Comparison of ENCODE assay signal across 22 mouse cellular contexts in genomic region chr16:22335781-22336180, GRCm38 (mm10).
A peak's percentile ranks its signal among the peaks of the same experiment; 100 is the strongest.
DNase-seq lines count a peak whose midpoint lies in the region; TF ChIP-seq lines count a peak whose summit lies in the region.
"Had no signal": no experiment of that assay in that cellular context is flagged by ENCODE, and none has a peak within 500 bp of the region (broad histone marks: within the 10 kb centered on the region; RNA-seq: fewer than 3 reads in every experiment).

No protein-coding gene starts in this region.

- no peak for TF ChIP-seq POLR2A in kidney, adult 2 months (IDR thresholded peaks at IDR 0.05; ENCODE audit: low read depth, low read length)
- no peak for TF ChIP-seq POLR2A in liver, adult 2 months (IDR thresholded peaks at IDR 0.05; ENCODE audit: extremely low read depth, insufficient read depth, low read length)

- H3K27me3 ChIP-seq in kidney, adult 2 months (replicated peaks; ENCODE audit: control insufficient read depth, insufficient read depth, low read length): no peaks in the 10 kb centered on the region
- H3K27me3 ChIP-seq in liver, adult 2 months (ENCODE audit: control insufficient read depth, insufficient read depth, low read length): no peaks in the 10 kb centered on the region
- H3K27me3 ChIP-seq: CH12.LX; embryonic facial prominence, embryonic 12.5 days; forebrain, embryonic 13.5 days had no signal

- 63% methylated on average over 3 of the region's 3 CpGs for WGBS in kidney, adult 2 months
- 55% methylated on average over 3 of the region's 3 CpGs for WGBS in liver, adult 2 months

- no peak for TF ChIP-seq CTCF in kidney, adult 2 months (conservative IDR thresholded peaks at IDR 0.05; ENCODE audit: insufficient read depth, insufficient read length, low read depth, low read length)
- TF ChIP-seq CTCF in liver, adult 2 months (IDR thresholded peaks at IDR 0.05; ENCODE audit: low read depth, low read length): no peak

- no peak overlapping the region; the same call in 1 of the 2 replicates for H3K27ac ChIP-seq in kidney, adult 2 months (ENCODE audit: insufficient read depth, low read depth, low read length)
- no peak overlapping the region for H3K27ac ChIP-seq in liver, adult 2 months (replicated peaks; ENCODE audit: insufficient read depth, low read depth, low read length)
- H3K27ac ChIP-seq: embryonic facial prominence, embryonic 10.5 days; embryonic facial prominence, embryonic 12.5 days; forebrain, embryonic 13.5 days had no signal

- peak; percentile 12 for DNase-seq in heart, adult 11 months
- DNase-seq in heart, postnatal 10 days: no peak
- DNase-seq in kidney, adult 2 months: peak; percentile 82
- DNase-seq in kidney, postnatal 4 days: no peak
- peak; percentile 78 for DNase-seq in kidney, adult 9 months
- no peak for DNase-seq in kidney, postnatal 14 days
- peak; percentile 12 for DNase-seq in liver, adult 2 months (ENCODE audit: extremely low read depth, low read depth, low spot score)
- no peak for DNase-seq in liver
- DNase-seq: adrenal gland, adult 8-10 months; adrenal gland, postnatal 14 days; adrenal gland, postnatal 36 days; B cell, adult 2 months; cerebellum, adult 11-12 months; cerebellum, adult 2 months; cerebellum, adult 9-10 months; cerebellum, postnatal 10 days; cerebellum, postnatal 25 days had no signal

- intact Hi-C loops in heart, postnatal 10 days (cut with DNase I): no loop called here

- H3K36me3 ChIP-seq in kidney, adult 2 months (ENCODE audit: control insufficient read depth, insufficient read depth, low read length): no peaks in the 10 kb centered on the region
- H3K36me3 ChIP-seq in liver, adult 2 months (ENCODE audit: control insufficient read depth, insufficient read depth, low read length): no peaks in the 10 kb centered on the region
- H3K36me3 ChIP-seq: embryonic facial prominence, embryonic 10.5 days; embryonic facial prominence, embryonic 12.5 days; G1E had no signal

- peaks cover 4% of the 10 kb centered on the region; the same call in 1 of the 2 replicates for H3K4me1 ChIP-seq in kidney, adult 2 months (ENCODE audit: control insufficient read depth, insufficient read depth, low read length)
- no peaks in the 10 kb centered on the region for H3K4me1 ChIP-seq in liver, adult 2 months (ENCODE audit: control insufficient read depth, insufficient read depth, low read length)
- H3K4me1 ChIP-seq: embryonic facial prominence, embryonic 10.5 days; embryonic facial prominence, embryonic 12.5 days; forebrain, embryonic 13.5 days had no signal

- H3K9ac ChIP-seq in liver, adult 2 months (ENCODE audit: low read depth, low read length): no peak overlapping the region
- H3K9ac ChIP-seq: embryonic facial prominence, embryonic 12.5 days; forebrain, embryonic 13.5 days had no signal

- no peaks in the 10 kb centered on the region for H3K79me2 ChIP-seq in liver, adult 2 months (ENCODE audit: control insufficient read depth, insufficient read depth, low read length)

- H3K4me3 ChIP-seq in kidney, adult 2 months (ENCODE audit: insufficient read depth, low read depth, low read length): no peak overlapping the region
- no peak overlapping the region for H3K4me3 ChIP-seq in liver, adult 2 months (ENCODE audit: insufficient read depth, low read depth, low read length)
- H3K4me3 ChIP-seq: embryonic facial prominence, embryonic 10.5 days; embryonic facial prominence, embryonic 12.5 days; forebrain, embryonic 13.5 days had no signal

Comparison
In these comparisons a context has a peak if more than half of its experiments do, and no peak if none do; other contexts are left out.
1. DNase-seq: peak in heart, adult 11 months (single experiment), kidney, adult 2 months (single experiment), kidney, adult 9 months (single experiment) and liver, adult 2 months (single experiment); none in heart, postnatal 10 days (0 of 2), kidney, postnatal 4 days (0 of 2), kidney, postnatal 14 days (single experiment) and liver (single experiment).